Mouse (Mus musculus) embryonic fibroblast, embryonic 13.5 days (primary cell): ENCODE data around the gene Hsd17b10.

ENCODE experiments used
- CTCF ChIP-seq: IDR thresholded peaks from 2 replicates; pipeline ENCODE4 v1.5.1; 2011; ENCODE audit warnings: mild to moderate bottlenecking, control low read depth, low read length, moderate library complexity, borderline replicate concordance; ENCODE audit not compliant: insufficient read depth
- POLR2A ChIP-seq: IDR thresholded peaks from 2 replicates; pipeline ENCODE4 v1.6.1; 2011; ENCODE audit warnings: low read depth, mild to moderate bottlenecking, control low read depth, low read length, moderate library complexity

DNA sequence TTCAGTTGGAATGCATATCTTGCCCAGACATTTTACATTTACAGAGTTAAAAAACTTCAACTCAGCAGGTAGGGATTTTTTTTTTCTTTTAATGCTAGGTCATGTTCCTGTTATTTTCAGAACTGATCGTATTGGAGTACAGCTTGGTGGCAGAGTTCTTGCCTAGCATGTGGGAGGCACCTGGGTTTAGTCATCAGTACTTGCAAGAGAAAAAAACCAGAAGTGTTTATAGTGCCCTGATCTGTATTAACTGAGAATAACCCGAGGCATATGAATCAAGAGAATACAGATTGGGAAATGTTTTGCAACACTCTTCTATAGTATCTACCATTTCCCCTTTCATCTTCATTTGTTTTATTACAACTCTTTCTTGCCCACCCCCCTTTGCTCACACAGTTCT lies 1.2 kb downstream of the Hsd17b10 start:
- TF ChIP-seq CTCF: no peak
- TF ChIP-seq POLR2A: no peak
